Mouse (Mus musculus) CD4-positive, CD25-positive, alpha-beta regulatory T cell, adult 2 months (primary cell): ENCODE measurements around the gene 1810010H24Rik.
"Not testable (repeated sequence)": the region's sequence is repeated elsewhere in the genome, so short reads cannot be mapped to it uniquely, and the experiment has no call there.

Source experiments
- DNase-seq: peaks from one replicate; pipeline ENCODE4 v3.0.0-alpha.2; 2012; ENCODE audit warnings: low read depth, low spot score

The 1810010H24Rik gene

DNA sequence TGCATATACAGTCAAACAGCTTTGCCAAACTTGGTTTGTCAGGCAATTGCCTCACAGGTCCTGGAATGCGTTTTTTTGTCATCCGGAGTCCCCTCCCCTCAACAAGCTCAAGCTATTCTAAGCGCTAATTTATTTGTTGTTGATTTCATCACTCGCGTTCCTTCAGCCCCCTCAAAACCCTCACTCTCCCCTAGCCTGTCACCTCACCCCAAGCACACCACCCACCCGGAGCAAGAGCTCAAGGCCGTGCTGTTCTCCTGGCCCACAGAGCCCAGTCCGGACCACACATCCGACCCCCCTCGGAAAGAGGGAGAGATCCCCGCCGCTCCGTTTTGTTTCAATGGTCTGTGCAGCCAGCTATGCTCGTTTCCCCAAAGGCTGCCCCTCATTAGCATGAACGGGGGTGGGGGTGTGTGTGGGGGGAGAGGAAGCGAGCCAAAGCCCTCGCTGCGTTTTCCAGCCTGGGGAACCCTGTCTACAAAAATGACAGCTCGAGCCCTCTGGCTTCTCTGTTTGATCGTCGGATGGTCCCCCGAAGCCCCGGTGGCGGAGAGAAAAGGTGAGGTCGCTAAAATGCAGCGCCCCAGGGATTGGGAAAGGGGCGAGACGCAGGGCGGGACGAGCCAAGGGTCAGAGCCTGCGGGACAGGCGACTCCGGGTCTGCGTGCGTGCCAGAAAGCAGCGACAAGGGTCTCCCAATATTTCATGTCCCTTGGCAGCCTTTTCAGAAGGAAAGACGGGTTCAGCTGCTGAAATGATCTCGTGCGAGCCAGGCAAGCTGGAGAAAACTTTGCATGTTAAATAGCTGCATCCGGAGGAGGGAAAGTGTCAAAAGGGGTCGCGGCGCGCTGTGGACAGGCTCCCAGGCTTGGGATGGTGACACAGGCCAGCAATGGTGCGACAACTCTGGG lies at the start of gene 1810010H24Rik:
Gene 1810010H24Rik, plus strand, starts transcription at position 271 of the 911 bp plus-strand sequence.
- peak; percentile 42 for DNase-seq

DNA sequence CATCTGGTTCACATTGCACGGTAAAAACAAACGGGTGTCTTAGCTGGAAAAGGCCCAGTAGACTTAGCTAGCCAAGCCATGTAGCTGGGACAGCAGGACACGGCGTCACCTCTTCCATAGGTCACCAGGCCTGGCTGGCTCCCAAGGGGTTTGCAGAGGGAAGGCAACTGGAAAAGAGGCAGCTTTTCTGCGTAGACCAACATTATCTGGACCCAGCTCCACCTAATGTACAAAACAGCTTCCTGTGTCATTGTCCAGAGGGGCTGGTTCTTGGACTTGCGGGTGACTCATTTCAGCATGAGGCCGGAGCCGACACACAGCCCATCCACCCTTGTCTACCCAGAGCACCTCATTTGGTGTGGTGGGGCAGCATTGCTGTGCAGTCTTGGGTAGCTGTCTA lies 49.3 kb upstream of the 1810010H24Rik start:
- DNase-seq: no peak

DNA sequence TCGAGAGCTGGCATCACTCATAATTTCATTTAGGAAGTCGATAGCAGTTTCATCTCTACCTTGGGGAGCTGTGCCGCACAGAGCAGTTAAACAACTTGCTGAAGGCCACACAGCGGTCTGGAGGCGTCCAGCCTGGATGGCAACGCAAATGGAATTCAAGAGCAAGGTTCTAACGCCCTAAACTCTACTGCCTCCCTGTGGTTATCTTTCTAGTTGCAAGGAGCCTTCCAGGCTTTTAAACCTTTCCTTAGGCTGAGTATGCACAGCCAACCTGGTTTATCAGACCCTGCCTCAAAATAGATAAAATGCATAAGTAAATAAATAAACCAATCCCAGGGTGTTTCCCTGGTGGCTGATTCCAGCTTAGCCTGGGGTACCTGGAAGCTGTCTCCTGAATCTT lies 45.0 kb upstream of the 1810010H24Rik start:
- peak; percentile 80 for DNase-seq

DNA sequence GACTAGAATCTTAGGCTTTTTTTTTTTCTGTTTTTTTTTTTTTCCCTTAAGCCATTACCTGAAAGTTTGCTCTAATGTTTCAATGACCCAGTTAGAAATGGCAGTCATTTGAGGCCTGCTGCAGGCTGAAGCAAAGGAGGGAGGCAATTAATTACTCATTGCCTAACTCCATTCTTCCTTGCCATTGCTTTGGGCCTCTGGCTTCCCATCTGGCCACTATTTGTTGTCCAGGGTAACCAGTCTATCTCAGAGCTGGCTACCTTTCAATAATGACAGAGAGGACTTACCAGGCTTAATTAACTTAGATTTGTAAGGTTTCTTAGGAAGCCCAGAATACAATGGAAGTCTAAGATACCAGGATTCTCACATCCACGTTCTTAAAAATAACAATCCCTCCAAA lies 43.7 kb upstream of the 1810010H24Rik start:
- no peak for DNase-seq

DNA sequence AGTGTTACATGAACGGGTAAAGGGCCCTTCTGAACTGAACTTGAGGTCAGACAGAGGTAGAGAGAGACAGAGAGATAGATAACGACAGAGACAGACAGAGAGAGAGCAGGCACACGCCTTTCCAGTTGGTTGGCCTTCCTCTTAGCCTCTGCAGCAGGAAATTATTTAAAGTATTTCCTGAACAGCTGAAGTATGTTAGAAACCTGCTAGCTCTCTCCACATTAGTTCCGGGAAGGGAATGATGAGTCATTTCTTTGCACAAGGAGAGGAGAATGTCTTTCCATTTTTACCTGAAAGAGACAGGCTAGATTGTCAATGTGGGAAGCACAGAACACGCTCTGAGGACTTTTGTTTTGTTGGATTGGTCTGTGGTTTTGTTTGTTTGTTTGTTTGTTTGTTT lies 43.1 kb upstream of the 1810010H24Rik start:
- DNase-seq: no peak

DNA sequence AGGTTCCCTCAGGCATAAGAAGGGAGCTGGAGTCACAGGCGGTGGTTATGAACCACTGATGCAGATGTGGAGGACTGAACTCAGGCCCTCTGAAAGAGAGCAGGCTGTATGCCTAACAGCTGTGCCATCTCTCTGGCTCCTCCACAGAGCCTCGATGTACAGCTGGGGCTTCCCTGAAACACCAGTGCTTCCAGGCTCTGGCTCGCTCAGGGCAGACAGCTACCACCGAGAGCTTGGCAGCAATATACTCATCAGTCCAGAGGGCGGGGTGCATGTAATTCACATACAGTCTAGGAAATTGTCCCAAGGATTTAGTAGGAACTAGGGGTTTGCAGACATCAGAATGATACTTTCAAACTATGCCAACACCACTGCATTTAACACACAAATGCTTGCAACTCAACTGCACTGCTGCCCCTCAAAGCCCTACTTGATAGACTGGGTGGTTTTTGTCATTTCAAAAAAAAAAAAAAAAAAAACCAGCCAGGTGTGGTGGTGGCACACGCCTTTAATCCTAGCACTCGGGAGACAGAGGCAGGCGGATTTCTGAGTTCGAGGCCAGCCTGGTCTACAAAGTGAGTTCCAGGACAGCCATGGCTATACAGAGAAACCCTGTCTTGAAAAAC lies 39.4 kb upstream of the 1810010H24Rik start:
- not testable (repeated sequence) for DNase-seq

DNA sequence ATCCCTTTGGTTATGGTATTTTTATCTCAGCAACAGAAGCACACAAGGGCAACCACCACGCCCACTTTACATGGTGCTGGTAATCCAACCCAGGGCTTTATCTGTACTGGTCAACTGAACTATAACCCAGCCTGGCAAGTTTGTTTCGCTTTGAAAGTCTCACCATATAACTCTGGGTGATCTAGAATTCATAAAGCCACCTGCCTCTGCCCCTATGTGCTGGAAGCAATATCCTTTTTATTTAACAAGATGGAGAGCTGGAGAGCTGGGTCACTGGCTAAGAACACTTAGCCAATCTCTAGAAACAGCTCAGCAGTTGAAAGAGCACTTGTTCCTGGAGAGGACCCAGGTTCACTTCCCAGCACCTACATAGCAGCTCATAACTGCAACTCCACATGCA lies 38.1 kb upstream of the 1810010H24Rik start:
- DNase-seq: no peak

DNA sequence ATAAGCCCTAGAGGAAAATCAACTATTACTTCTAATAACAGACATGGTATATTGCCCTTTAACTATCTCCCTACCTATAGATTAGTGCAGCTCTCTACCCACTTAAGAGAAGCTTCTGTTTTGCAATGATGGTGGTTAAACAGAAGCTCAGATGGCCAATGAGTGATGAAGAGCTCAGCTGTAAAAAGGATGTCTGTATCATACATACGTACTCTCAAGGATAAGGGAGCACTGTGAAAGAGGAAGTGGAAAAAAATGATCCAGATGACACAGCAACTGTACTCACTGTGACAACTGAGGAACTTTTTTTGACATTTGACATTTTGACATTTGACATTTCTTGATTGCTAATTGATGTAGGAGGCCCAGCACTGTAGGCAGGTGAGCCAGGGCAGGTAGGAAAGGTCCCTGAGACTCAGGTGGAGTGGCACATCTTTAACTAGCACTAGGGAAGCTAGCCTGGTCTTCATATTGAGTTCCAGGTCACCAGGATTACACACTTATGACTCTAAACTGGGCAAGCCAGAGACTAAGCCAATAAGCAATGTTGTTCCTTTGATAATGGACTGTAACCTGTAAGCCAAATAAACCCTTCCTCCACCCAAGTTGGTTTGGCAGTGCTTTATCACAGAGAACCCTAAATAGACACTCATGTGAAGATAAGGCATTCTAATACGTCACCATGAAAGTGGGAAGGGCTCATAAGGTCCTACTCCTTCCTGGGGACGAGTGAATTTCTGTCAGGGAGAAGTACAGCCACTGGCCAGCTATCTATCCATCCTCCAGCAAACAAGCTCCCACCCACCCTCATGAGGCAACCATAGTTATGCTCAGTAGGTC lies 31.0 kb upstream of the 1810010H24Rik start:
- no peak for DNase-seq

DNA sequence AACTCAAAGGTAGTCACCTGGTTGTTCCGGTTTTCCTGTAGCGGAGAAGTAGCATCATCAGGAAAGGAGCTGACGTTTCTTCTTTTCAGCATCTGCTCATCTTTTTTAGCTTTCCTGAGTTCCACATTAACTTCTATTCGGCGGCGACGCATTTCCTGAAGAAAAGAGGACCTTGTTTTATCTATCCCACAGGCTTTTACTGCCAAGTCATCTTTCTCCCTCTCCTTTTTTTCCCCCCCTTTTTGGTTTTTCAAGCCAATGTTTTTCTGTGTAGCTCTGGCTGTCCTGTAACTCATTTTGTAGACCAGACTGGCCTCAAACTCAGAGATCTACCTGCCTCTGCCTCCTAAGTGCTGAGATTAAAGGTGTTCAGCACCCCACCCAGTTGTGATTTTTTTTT lies 29.0 kb upstream of the 1810010H24Rik start:
- DNase-seq: not testable (repeated sequence)

DNA sequence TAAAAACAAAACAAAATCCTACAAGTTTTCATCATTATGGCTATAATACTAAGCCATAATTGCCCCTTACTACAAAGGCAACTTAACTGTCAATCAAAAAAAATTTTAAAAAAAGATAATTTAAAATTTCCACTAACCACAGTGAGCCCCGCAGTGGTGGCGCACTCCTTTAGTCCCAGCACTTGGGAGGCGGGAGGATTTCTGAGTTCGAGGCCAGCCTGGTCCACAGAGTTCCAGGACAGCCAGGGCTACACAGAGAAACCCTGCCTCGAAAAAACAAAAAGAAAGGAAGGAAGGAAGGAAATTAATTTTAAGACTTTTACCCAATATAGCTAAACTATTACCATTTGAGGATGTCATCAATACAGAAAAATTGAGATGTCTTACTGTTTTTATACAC lies 27.5 kb upstream of the 1810010H24Rik start:
- DNase-seq: no peak

DNA sequence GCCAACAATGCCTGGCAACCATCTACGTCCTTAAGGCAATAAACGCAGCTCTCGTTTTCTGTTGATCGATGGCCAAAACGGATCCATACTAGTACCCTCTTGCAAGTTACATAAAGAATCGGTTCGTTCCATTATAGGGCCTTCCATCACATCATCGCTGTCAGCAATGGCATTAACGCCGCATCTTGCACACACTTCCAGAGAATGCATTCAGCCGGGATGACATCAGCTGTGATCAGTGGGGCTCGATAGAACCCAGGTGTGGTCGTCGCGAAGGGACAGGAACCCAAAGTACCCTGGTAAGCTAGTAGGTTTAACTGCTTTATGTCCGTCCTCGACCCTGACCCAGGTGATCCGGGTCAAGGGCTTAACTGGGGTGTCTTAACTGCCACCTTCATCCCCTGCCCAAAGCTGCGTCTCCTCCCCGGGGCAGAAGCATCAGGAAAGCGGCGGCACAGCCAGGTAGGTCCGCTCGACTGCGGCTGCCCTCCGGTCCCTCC lies 26.8 kb upstream of the 1810010H24Rik start:
- no peak for DNase-seq

DNA sequence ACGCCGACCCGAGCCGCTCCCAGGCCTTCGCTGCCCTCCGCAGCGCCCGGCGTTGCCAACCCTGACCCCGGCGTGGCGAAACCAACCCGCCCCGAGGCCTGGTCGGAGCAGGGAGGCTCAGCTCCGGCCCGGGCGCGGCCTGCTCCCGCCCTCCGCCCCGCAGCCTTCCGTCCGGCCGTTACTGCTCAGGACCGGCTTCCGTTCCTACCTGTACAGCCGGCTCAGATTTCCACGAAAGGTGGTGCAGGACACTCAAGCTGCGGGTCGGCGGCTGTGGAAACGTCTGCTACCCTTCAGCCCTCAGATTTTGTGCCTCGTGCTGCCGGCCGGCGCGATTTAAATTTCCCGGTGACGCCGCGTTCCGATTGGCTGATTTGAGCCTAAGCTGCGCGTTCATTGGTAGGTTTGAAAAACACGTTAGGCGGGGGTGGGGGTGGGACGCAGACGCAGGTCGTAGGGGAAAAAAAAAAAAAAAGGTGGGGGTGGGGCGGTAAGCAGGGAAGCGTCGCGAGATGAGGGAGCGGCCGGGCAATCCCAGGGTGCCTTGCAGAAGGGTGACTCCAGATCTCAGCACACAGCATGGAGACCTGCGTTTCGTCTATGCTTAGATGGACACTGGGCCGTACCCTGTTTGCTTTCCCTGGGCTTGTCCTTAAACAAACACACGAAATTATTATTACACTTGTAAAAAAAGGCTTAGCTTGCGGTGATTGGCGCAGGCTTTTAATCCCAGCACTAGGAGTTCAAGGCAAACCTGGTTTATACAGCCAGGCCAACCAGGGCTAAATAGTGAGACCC lies 26.1 kb upstream of the 1810010H24Rik start, which contains the start of gene Kpna2:
Gene Kpna2, minus strand, starts transcription at position 391 of the 798 bp plus-strand sequence.
- peak; percentile 97 for DNase-seq

DNA sequence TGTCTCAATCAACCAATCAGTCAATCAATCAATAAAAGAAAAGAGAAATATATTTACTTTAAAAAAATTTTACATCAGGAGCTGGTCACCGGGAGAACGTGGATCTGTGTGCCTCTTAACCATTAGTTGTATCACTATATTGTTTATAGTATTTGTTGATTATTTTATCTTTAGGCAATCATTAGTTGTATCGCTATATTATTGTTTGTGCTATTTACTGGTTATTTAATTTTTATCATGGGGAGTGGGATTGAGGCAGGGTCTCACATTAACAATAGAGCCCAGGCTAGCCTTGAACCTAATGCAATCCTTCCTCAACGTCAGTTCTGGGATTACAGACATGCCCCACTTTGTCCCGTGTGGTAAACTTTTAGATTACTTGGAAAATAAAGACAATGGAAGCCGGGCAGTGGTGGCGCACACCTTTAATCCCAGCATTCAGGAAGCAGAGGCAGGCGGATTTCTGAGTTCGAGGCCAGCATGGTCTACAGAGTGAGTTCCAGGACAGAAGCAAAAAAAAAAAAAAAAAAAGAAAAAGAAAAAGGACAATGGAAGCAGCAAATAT lies 25.4 kb upstream of the 1810010H24Rik start:
- no peak for DNase-seq

DNA sequence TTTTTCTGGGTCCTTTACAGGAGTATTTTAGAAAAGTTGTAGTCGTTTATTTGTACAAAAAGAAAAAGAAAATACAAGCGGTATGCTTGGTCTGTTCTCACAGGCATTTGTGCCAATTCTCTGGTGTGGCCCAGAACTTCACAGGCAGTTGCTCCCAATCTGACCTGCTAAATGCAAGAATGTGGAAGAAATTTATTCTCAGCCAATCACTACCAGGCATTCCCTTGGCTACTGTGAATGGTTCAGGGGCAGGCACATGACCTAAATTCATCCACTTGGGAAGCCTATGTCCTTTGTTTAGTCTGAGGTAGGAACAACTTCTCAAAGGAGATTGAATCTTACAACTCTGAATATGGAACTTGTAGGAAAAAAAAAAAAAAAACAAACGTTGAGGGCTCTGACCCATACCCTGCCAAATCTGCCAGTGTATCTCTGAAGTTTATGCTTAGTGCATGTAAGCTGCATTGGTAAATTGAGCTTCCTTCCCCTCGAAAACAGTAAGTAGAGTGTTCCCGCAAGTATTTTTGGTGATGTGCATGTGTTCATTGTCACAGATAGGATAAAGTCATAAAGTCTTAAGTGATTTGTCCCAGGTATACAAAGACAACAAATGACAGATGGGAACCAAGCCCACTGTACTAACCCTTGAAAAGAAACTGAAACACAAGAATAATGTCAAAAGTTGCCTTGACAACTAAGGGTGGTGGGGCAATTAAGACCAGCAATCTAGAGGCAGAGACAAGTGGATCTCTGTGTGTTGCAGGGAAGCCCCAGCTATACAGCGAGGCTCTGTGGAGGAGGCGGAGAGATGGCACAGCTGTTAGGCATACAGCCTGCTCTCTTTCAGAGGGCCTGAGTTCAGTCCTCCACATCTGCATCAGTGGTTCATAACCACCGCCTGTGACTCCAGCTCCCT lies 23.5 kb upstream of the 1810010H24Rik start:
- no peak for DNase-seq

DNA sequence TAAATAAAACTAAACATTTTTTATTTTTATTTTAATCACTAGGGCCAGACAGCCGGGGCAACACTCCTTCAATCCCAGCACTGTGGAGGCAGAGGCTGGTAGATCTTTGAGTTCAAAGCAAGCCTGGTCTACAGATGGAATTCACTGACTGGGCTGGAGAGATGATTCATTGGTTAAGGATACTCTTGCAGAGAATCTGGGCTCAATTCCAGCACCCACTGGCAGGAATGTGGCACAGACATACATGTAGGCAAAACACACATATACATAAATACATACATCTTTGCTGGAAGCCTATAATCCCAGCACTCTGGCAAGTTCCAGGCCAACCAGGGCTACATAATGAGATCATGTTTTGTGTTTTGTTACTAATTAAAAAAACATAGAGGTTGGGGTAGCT lies 19.9 kb upstream of the 1810010H24Rik start:
- DNase-seq: no peak

DNA sequence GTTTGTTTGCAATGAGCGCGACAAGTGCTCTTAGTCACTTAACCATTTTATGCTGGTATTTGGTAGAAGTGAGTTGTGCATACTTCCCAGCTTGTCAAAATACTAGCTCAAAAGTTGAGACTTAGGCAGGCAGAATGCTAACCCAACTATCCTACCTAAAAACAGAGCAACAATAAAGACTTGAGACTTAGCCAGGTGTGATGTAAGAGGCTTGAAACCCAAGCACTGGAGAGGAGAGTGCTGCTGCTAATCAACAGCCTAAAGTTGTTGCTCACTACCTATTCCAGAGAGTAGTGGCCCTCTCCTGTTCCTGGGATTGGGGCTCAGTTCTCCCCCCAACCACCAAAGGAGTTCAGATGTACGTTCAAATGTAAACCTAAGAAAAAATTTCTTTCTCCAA lies 15.0 kb upstream of the 1810010H24Rik start:
- no peak for DNase-seq

DNA sequence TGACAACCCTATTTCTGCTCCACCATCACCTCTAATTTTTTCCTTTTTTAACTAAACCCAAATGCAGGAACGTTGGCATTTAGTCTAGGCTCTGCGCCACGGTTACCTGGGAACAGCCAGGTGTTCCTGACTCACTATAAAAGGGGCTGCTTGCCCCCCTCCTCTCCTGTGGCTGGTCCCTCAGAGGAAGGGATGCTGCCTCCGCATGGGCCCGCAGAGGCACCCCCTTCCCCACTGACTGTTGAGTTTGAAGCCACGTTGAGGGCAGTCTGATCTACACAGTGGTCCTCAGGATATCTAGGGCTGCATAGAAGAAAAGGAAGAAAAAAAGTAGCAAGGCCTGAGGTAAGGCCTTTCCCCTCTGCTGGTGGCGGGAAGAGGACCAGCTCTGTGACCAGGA lies 14.3 kb upstream of the 1810010H24Rik start:
- DNase-seq: no peak

DNA sequence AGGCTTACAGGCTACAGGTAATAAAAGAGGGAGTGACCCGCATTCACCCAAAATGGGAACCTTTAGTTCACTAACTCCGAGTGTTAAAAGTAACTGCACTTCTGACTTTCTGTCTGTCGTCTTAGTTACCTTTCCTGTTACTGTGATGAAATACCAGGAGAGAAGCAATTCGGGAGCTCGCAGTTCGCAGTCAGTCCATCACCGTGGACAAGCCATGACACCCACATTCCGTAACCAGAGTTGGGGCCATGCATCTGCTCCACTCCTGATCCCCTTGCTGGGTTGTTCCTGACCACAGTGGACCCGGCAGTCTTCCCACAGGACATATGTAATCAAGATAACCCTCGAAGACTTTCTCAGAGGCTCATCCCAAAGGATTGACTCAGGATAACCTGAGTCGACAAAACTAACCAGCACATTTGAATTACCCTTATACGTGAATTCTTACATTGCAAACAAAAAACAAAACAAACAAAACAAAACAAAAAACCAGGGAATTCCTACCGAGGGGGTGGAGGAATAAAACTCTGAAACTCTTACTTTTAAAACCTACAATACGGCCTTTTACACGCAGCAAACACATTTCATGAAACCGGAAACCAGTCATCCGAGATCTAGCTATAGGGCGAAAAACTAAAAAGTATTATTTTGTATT lies 13.7 kb upstream of the 1810010H24Rik start:
- DNase-seq: peak; percentile 20
